Mouse (Mus musculus) MEL (cell line): ENCODE measurements at regions not wholly inside any gene's neighbourhood (a gene's known extent, or its start where the extent isn't known, plus 50 kb on each side); places are given as distances from the start of the nearest gene placed in this dataset.

Source experiments
- DNase-seq: peaks from one replicate; pipeline ENCODE4 v3.0.0; 2011; ENCODE audit warnings: low read depth, low spot score
- H3K27ac ChIP-seq: 2 replicates; pipeline ENCODE4 v1.5.1; 2012; ENCODE audit warnings: low read depth, mild to moderate bottlenecking, control low read depth, low read length, moderate library complexity; ENCODE audit not compliant: control insufficient read depth
- H3K27me3 ChIP-seq, 2 experiments: fragments of 150-350 bp in 1 of 2; sonication (generic) in 1 of 2; 2 replicates each; pipeline ENCODE4 v1.6.1; 2012; ENCODE audit warnings: low read length in 2 of 2, mild to moderate bottlenecking in 2 of 2, improper control_type of control experiment in 1 of 2, moderate library complexity in 1 of 2; ENCODE audit not compliant: insufficient read depth in 2 of 2, control insufficient read depth in 1 of 2
- H3K36me3 ChIP-seq, 2 experiments: 2 replicates each; pipeline ENCODE4 v1.6.1; 2012 to 2014; ENCODE audit warnings: low read length in 2 of 2, improper control_type of control experiment in 1 of 2, inconsistent platforms in 1 of 2, mild to moderate bottlenecking in 1 of 2; ENCODE audit not compliant: insufficient read depth in 2 of 2, control insufficient read depth in 1 of 2
- H3K4me1 ChIP-seq, 2 experiments: fragments of 150-350 bp in 1 of 2; sonication (generic) in 1 of 2; 2 replicates each; pipeline ENCODE4 v1.6.1; 2012; ENCODE audit warnings: low read length in 2 of 2, improper control_type of control experiment in 1 of 2, mild to moderate bottlenecking in 1 of 2; ENCODE audit not compliant: insufficient read depth in 2 of 2, control insufficient read depth in 1 of 2
- H3K4me3 ChIP-seq, 2 experiments: fragments of 150-350 bp in 1 of 2; sonication (generic) in 1 of 2; 2 replicates each; pipeline ENCODE4 v1.5.1; 2012; ENCODE audit warnings: low read depth in 2 of 2, low read length in 2 of 2, mild to moderate bottlenecking in 2 of 2, moderate library complexity in 2 of 2, control low read depth in 1 of 2, improper control_type of control experiment in 1 of 2; ENCODE audit not compliant: control insufficient read depth in 1 of 2, insufficient read depth in 1 of 2
- H3K79me2 ChIP-seq: 2 replicates; pipeline ENCODE4 v1.6.1; 2012; ENCODE audit warnings: mild to moderate bottlenecking, low read length, moderate library complexity; ENCODE audit not compliant: control insufficient read depth, poor library complexity, insufficient read depth
- H3K9ac ChIP-seq: 2 replicates; pipeline ENCODE4 v1.6.1; 2012; ENCODE audit warnings: low read depth, mild to moderate bottlenecking, control low read depth, low read length, moderate library complexity; ENCODE audit not compliant: control insufficient read depth, poor library complexity, severe bottlenecking
- H3K9me3 ChIP-seq: fragments of 150-350 bp; sonication (generic); replicated peaks from 2 replicates; pipeline ENCODE4 v1.6.1; 2012; ENCODE audit warnings: mild to moderate bottlenecking, low read length, improper control_type of control experiment, moderate library complexity; ENCODE audit not compliant: insufficient read depth
- BHLHE40 ChIP-seq: IDR thresholded peaks from 2 replicates; pipeline ENCODE4 v1.6.1; 2012; ENCODE audit warnings: low read depth, mild to moderate bottlenecking, inconsistent platforms, low read length, improper control_type of control experiment, borderline replicate concordance
- CHD1 ChIP-seq: IDR thresholded peaks from 2 replicates; pipeline ENCODE4 v1.6.1; 2012; ENCODE audit warnings: low read depth, mild to moderate bottlenecking, inconsistent platforms, low read length, improper control_type of control experiment
- E2F4 ChIP-seq: IDR thresholded peaks from 2 replicates; pipeline ENCODE4 v1.6.1; 2011; ENCODE audit warnings: low read depth, low read length, improper control_type of control experiment, borderline replicate concordance
- ELF1 ChIP-seq: IDR thresholded peaks from 2 replicates; pipeline ENCODE4 v1.6.1; 2014; ENCODE audit warnings: low read depth, mild to moderate bottlenecking, inconsistent platforms, low read length, improper control_type of control experiment, moderate library complexity
- EP300 ChIP-seq, 2 experiments: IDR thresholded peaks; 2 replicates each; pipeline ENCODE4 v1.6.1; 2011; ENCODE audit warnings: improper control_type of control experiment in 2 of 2, low read length in 2 of 2, low read depth in 1 of 2, mild to moderate bottlenecking in 1 of 2
- GABPA ChIP-seq: IDR thresholded peaks from 2 replicates; pipeline ENCODE4 v1.6.1; 2012; ENCODE audit warnings: low read depth, mild to moderate bottlenecking, inconsistent platforms, low read length, improper control_type of control experiment, moderate library complexity
- GATA1 ChIP-seq: IDR thresholded peaks from 2 replicates; pipeline ENCODE4 v1.6.1; 2011; ENCODE audit warnings: low read depth, low read length, improper control_type of control experiment
- HCFC1 ChIP-seq: IDR thresholded peaks from 2 replicates; pipeline ENCODE4 v1.6.1; 2012; ENCODE audit warnings: low read depth, mild to moderate bottlenecking, inconsistent platforms, low read length, improper control_type of control experiment, moderate library complexity
- JUND ChIP-seq: IDR thresholded peaks from 2 replicates; pipeline ENCODE4 v1.6.1; 2011; ENCODE audit warnings: low read depth, mild to moderate bottlenecking, improper control_type of control experiment, low read length
- MAFK ChIP-seq: IDR thresholded peaks from 2 replicates; pipeline ENCODE4 v1.6.1; 2011; ENCODE audit warnings: low read depth, mild to moderate bottlenecking, low read length, improper control_type of control experiment, borderline replicate concordance
- MAX ChIP-seq: IDR thresholded peaks from 2 replicates; pipeline ENCODE4 v1.6.1; 2011; ENCODE audit warnings: low read length, improper control_type of control experiment
- POLR2A ChIP-seq, 2 experiments: IDR thresholded peaks; 2 replicates each; pipeline ENCODE4 v1.6.1; 2011 to 2012; ENCODE audit warnings: low read length in 2 of 2, mild to moderate bottlenecking in 2 of 2, control low read depth in 1 of 2, improper control_type of control experiment in 1 of 2, low read depth in 1 of 2, moderate library complexity in 1 of 2; ENCODE audit not compliant: control insufficient read depth in 1 of 2, insufficient read depth in 1 of 2, poor library complexity in 1 of 2
- POLR2AphosphoS2 ChIP-seq: IDR thresholded peaks from 2 replicates; pipeline ENCODE4 v1.6.1; 2011; ENCODE audit warnings: low read length, improper control_type of control experiment
- POLR2AphosphoS5 ChIP-seq: IDR thresholded peaks from 2 replicates; pipeline ENCODE4 v1.6.1; 2012; ENCODE audit warnings: low read depth, borderline replicate concordance, mild to moderate bottlenecking, inconsistent platforms, low read length, moderate library complexity, mixed read lengths
- RAD21 ChIP-seq: IDR thresholded peaks from 2 replicates; pipeline ENCODE4 v1.6.1; 2011; ENCODE audit warnings: mild to moderate bottlenecking, low read depth, low read length, improper control_type of control experiment
- RCOR1 ChIP-seq: IDR thresholded peaks from 2 replicates; pipeline ENCODE4 v1.6.1; 2012; ENCODE audit warnings: low read depth, mild to moderate bottlenecking, inconsistent platforms, low read length, improper control_type of control experiment
- SMC3 ChIP-seq: IDR thresholded peaks from 2 replicates; pipeline ENCODE4 v1.6.1; 2011; ENCODE audit warnings: low read depth, low read length, improper control_type of control experiment
- UBTF ChIP-seq: IDR thresholded peaks from 2 replicates; pipeline ENCODE4 v1.6.1; 2012; ENCODE audit warnings: low read depth, mild to moderate bottlenecking, inconsistent platforms, low read length, improper control_type of control experiment, moderate library complexity, borderline replicate concordance; ENCODE audit not compliant: insufficient read depth
- ZC3H11A ChIP-seq: IDR thresholded peaks from 2 replicates; pipeline ENCODE4 v1.6.1; 2012; ENCODE audit warnings: low read depth, mild to moderate bottlenecking, inconsistent platforms, low read length, improper control_type of control experiment
- ZNF384 ChIP-seq: IDR thresholded peaks from 2 replicates; pipeline ENCODE4 v1.6.1; 2012; ENCODE audit warnings: low read depth, mild to moderate bottlenecking, inconsistent platforms, low read length, improper control_type of control experiment

DNA sequence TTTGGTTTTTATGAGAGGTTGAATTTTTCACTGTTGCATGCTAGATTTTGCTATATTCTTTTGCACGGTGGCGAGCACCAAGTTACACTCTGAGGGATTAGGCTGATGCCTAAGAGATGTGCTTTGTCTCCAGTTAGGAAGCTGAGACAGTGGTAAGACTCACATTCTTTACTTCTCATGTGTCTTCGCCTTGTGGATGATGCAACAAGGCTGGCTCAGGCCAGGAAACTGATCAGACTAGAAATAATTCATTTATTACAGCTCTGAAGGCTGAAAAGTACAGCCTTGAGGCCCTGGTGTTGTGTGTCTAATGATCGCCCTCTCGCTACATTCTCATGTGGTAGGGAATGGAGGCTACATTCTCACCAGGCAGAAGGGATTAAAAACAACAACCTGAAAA is 441.6 kb upstream of the Cd180 start:
- Histone ChIP-seq H3K9me3 (no peaks in the 10 kb centered on the region), H3K4me3 (no peak overlapping the region), H3K36me3 (no peaks in the 10 kb centered on the region), H3K27me3 (no peaks in the 10 kb centered on the region), H3K4me1 (no peaks in the 10 kb centered on the region), H3K79me2 (no peaks in the 10 kb centered on the region), H3K27ac (no peak overlapping the region), H3K9ac (no peak overlapping the region)
- TF ChIP-seq CHD1, result no peak
- no peak for TF ChIP-seq ZNF384
- TF ChIP-seq GABPA, result no peak
- no peak for TF ChIP-seq BHLHE40
- TF ChIP-seq SMC3, result no peak
- no peak for TF ChIP-seq MAFK
- no peak for DNase-seq

- H3K27ac ChIP-seq, result no peak overlapping the region
- no peak overlapping the region for H3K9ac ChIP-seq
- H3K4me3 ChIP-seq, result no peak overlapping the region
- H3K4me1 ChIP-seq, result no peaks in the 10 kb centered on the region
- H3K9me3 ChIP-seq, result no peaks in the 10 kb centered on the region
- no peaks in the 10 kb centered on the region for H3K36me3 ChIP-seq
- TF ChIP-seq HCFC1, result no peak
- no peak for TF ChIP-seq ZC3H11A
- no peak for TF ChIP-seq E2F4
- no peak for TF ChIP-seq UBTF
- no peak for TF ChIP-seq POLR2AphosphoS2
- no peak for TF ChIP-seq JUND
- TF ChIP-seq RCOR1, result no peak
- no peak for TF ChIP-seq BHLHE40
- TF ChIP-seq RAD21, result no peak
- no peak for TF ChIP-seq MAX
- no peak for TF ChIP-seq POLR2AphosphoS5
- TF ChIP-seq ZNF384, result no peak
- TF ChIP-seq EP300 (IDR thresholded peaks at IDR 0.05; ENCODE audit: low read depth in 1 of 2, low read length in 2 of 2), result no peak
- no peak for TF ChIP-seq GATA1
- TF ChIP-seq ELF1, result no peak
- no peak for TF ChIP-seq POLR2A (IDR thresholded peaks at IDR 0.05; ENCODE audit: control insufficient read depth in 1 of 2, insufficient read depth in 1 of 2, low read depth in 1 of 2, low read length in 2 of 2, poor library complexity in 1 of 2)
- TF ChIP-seq, all 39 proteins: peak for 0
- no peaks in the 10 kb centered on the region for H3K27me3 ChIP-seq
- no peak for DNase-seq
- no peaks in the 10 kb centered on the region for H3K79me2 ChIP-seq
These were observed 437.7 kb upstream of the Cd180 start for GRCm38 (mm10) chr13:102255401-102256371.
